Mouse (Mus musculus) cerebellum, adult 2 months (tissue): Measurements from ENCODE around the gene Hacd2.

Experiments
- CTCF ChIP-seq: fragments of 200-500 bp; IDR thresholded peaks from 2 replicates; pipeline ENCODE4 v1.5.1; 2011; ENCODE audit warnings: low read depth, mild to moderate bottlenecking, control low read depth, low read length, moderate library complexity, borderline replicate concordance; ENCODE audit not compliant: insufficient read depth
- POLR2A ChIP-seq: fragments of 200-500 bp; IDR thresholded peaks from 2 replicates; pipeline ENCODE4 v1.6.1; 2011; ENCODE audit warnings: low read length, control low read depth, borderline replicate concordance; ENCODE audit not compliant: insufficient read depth

DNA sequence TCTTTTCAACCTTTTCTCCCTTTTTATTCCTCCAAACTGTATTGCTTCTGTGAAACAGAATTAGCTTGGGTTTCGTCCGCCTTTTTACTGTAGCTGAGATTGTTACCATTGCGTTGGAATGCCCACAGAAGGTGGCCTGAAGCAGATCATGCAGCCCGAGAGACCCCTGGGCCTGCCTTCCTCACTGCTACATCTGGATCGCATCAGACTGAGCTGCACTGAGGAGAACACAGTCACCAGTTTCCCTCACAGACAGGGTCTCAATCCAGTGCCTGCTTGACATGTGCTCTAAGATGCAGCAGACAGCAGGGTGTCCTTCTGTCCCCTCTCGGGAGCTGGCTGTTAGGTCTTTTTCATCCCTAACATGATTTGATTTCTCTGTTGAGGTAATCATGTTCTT, 85.8 kb downstream of the Hacd2 start:
- no peak for TF ChIP-seq CTCF
- TF ChIP-seq POLR2A: no peak
